14 mouse cellular contexts compared by ENCODE assay signal in the genomic region with DNA sequence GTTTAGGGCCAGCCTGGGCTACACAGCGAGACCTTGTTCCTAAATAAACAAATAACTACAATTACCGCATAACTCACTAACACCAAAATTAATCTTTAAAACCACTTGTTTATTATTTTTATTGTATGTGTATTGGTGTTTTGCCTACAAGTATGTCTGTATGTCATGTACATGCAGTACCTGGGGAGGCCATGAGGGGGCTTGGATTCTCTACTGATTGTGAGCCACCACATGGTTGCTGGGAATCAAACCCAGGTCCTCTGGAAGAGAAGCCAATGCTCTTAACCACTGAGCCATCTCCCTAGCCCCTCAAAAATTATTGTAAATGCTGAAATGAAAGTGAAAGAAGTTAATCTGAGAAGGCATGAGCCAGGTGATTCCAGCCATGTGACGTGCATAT.
A peak's percentile ranks its signal among the peaks of the same experiment; 100 is the strongest.
DNase-seq lines count a peak whose midpoint lies in the region; ATAC-seq and TF ChIP-seq lines count a peak whose summit lies in the region.
"Had no signal": no experiment of that assay in that cellular context is flagged by ENCODE, and none has a peak within 500 bp of the region (broad histone marks: within the 10 kb centered on the region; RNA-seq: fewer than 3 reads in every experiment).

No protein-coding gene starts in this region.

- no peak overlapping the region for H3K9ac ChIP-seq in heart, adult 2 months (ENCODE audit: low read depth, low read length)
- H3K9ac ChIP-seq in liver, postnatal 0 days (replicated peaks), result no peak overlapping the region
- no peak overlapping the region for H3K9ac ChIP-seq in liver, embryonic 12.5 days
- H3K9ac ChIP-seq: hindbrain, embryonic 15.5 days; limb, embryonic 12.5 days; lung, embryonic 15.5 days had no signal

- no peaks in the 10 kb centered on the region for H3K36me3 ChIP-seq in heart, adult 2 months (ENCODE audit: control insufficient read depth, insufficient read depth, low read length)
- no peaks in the 10 kb centered on the region for H3K36me3 ChIP-seq in liver, postnatal 0 days (replicated peaks; ENCODE audit: insufficient read depth, low read length)
- no peaks in the 10 kb centered on the region for H3K36me3 ChIP-seq in liver, embryonic 12.5 days
- H3K36me3 ChIP-seq: hindbrain, embryonic 15.5 days; limb, embryonic 12.5 days; lung, embryonic 15.5 days had no signal

- H3K4me2 ChIP-seq in liver, postnatal 0 days (ENCODE audit: low read depth, low read length), result no peak overlapping the region
- H3K4me2 ChIP-seq in liver, embryonic 12.5 days, result no peak overlapping the region
- H3K4me2 ChIP-seq: hindbrain, embryonic 15.5 days; limb, embryonic 12.5 days; lung, embryonic 15.5 days had no signal

- H3K27me3 ChIP-seq in heart, adult 2 months (ENCODE audit: control insufficient read depth, insufficient read depth, low read length), result no peaks in the 10 kb centered on the region
- no peaks in the 10 kb centered on the region for H3K27me3 ChIP-seq in liver, postnatal 0 days (ENCODE audit: insufficient read depth, low read length)
- H3K27me3 ChIP-seq in liver, embryonic 12.5 days (replicated peaks), result no peaks in the 10 kb centered on the region
- H3K27me3 ChIP-seq: hindbrain, embryonic 15.5 days; limb, embryonic 12.5 days; lung, embryonic 15.5 days had no signal

- WGBS in heart, adult 2 months, result 97% methylated on average over 3 of the region's 3 CpGs
- 94% methylated on average over 3 of the region's 3 CpGs for WGBS in liver, postnatal 0 days (ENCODE audit: insufficient replicate concordance)
- WGBS in liver, embryonic 12.5 days (ENCODE audit: insufficient replicate concordance), result 79% methylated on average over 3 of the region's 3 CpGs

- no peak overlapping the region for H3K4me3 ChIP-seq in heart, adult 2 months
- H3K4me3 ChIP-seq in liver, postnatal 0 days (ENCODE audit: low read depth, low read length), result no peak overlapping the region
- H3K4me3 ChIP-seq in liver, embryonic 12.5 days, result no peak overlapping the region
- H3K4me3 ChIP-seq: hindbrain, embryonic 15.5 days; limb, embryonic 12.5 days; lung, embryonic 15.5 days had no signal

- H3K9me3 ChIP-seq in liver, postnatal 0 days (ENCODE audit: low read length), result peaks cover 2% of the 10 kb centered on the region; the same call in 1 of the 2 replicates
- no peaks in the 10 kb centered on the region for H3K9me3 ChIP-seq in liver, embryonic 12.5 days (replicated peaks)
- H3K9me3 ChIP-seq: hindbrain, embryonic 15.5 days; lung, embryonic 15.5 days had no signal

- no peaks in the 10 kb centered on the region for H3K79me2 ChIP-seq in heart, adult 2 months (replicated peaks; ENCODE audit: control insufficient read depth, insufficient read depth, low read length)

- intact Hi-C loops in heart, adult 2 months (cut with DNase I), result no loop called here

- TF ChIP-seq EP300 in heart, adult 2 months (IDR thresholded peaks at IDR 0.05; ENCODE audit: insufficient read depth, low read depth, low read length), result no peak
- no peak for TF ChIP-seq EP300 in liver, postnatal 0 days (IDR thresholded peaks at IDR 0.05; ENCODE audit: low read depth)

- peak; percentile 47 for TF ChIP-seq CTCF in heart, adult 2 months (IDR thresholded peaks at IDR 0.05)
- TF ChIP-seq CTCF in liver, postnatal 0 days (IDR thresholded peaks at IDR 0.05; ENCODE audit: low read depth), result peak; percentile 30; the same call in 1 of the 2 replicates

- no peak overlapping the region for H3K27ac ChIP-seq in heart, adult 2 months
- H3K27ac ChIP-seq in liver, postnatal 0 days (ENCODE audit: low read depth), result no peak overlapping the region
- no peak overlapping the region for H3K27ac ChIP-seq in liver, embryonic 12.5 days
- H3K27ac ChIP-seq: hindbrain, embryonic 15.5 days; limb, embryonic 12.5 days; lung, embryonic 15.5 days had no signal

- no peak for DNase-seq in heart, adult 2 months
- no peak for DNase-seq in heart, adult 18-20 months
- DNase-seq in liver, postnatal 0 days, result no peak
- DNase-seq in A20 (ENCODE audit: low read depth, low spot score) (peak; percentile 31), ZHBTc4 (ENCODE audit: low read depth, low spot score) (peak; percentile 51)
- no peak for DNase-seq in right cerebral cortex, postnatal 10 days (ENCODE audit: low spot score in 2 of 2)
- no peak for DNase-seq in layer of hippocampus, adult 9-11 months
- DNase-seq: adrenal gland, postnatal 36 days; kidney, postnatal 10 days; right cerebral cortex, postnatal 14 days had no signal

- no peak for TF ChIP-seq POLR2A in heart, adult 2 months (IDR thresholded peaks at IDR 0.05; ENCODE audit: insufficient read depth, low read depth, low read length)

- no peak for ATAC-seq in liver, postnatal 0 days
- no peak for ATAC-seq in liver, embryonic 12.5 days

- H3K4me1 ChIP-seq in heart, adult 2 months (ENCODE audit: control insufficient read depth, insufficient read depth, low read length), result no peaks in the 10 kb centered on the region
- H3K4me1 ChIP-seq in liver, postnatal 0 days (ENCODE audit: insufficient read depth), result no peaks in the 10 kb centered on the region
- H3K4me1 ChIP-seq in liver, embryonic 12.5 days, result no peaks in the 10 kb centered on the region
- H3K4me1 ChIP-seq: hindbrain, embryonic 15.5 days; limb, embryonic 12.5 days; lung, embryonic 15.5 days had no signal

Comparison
In these comparisons a context has a peak if more than half of its experiments do, and no peak if none do; other contexts are left out.
1. DNase-seq: peak in A20 (single experiment) and ZHBTc4 (single experiment); none in heart, adult 2 months (0 of 2), heart, adult 18-20 months (0 of 2), liver, postnatal 0 days (single experiment), right cerebral cortex, postnatal 10 days (0 of 2) and layer of hippocampus, adult 9-11 months (single experiment).